Mouse (Mus musculus): ENCODE results near the gene Spryd7. TPM values are rescaled to one million over a fixed set of nuclear protein-coding genes. Genes with fewer than 3 reads are reported as not detected.
"Not testable (repeated sequence)": the region's sequence is repeated elsewhere in the genome, so short reads cannot be mapped to it uniquely, and the experiment has no call there.

Spryd7 gene
- polyA plus RNA-seq, 1 experiment from 2014 or later: 25.7 TPM

GRCm38 (mm10) chr14:61559856-61560255, 3.2 kb upstream of the Spryd7 start:
- H3K9me3 ChIP-seq (ENCODE audit: control insufficient read depth, low read length): 0 out of 2 replicates have a peak, but pooled peaks cover 4% of the 10 kb centered on the region
- H3K4me2 ChIP-seq (ENCODE audit: low read depth, low read length): no peak overlapping the region
- no peak overlapping the region for H3K27ac ChIP-seq (replicated peaks; ENCODE audit: low read depth, low read length)
- 64% methylated on average over 3 of the region's 3 CpGs for WGBS
- DNase-seq (ENCODE audit: low spot score) (peak; percentile 52), ATAC-seq (ENCODE audit: low read depth) (no peak)
- no peak overlapping the region for H3K4me3 ChIP-seq (ENCODE audit: low read depth, low read length)
- H3K27me3 ChIP-seq (replicated peaks; ENCODE audit: control insufficient read depth, insufficient read depth, low read length): no peaks in the 10 kb centered on the region
- no peaks in the 10 kb centered on the region for H3K4me1 ChIP-seq (ENCODE audit: control insufficient read depth, insufficient read depth, low read length)
- no peak overlapping the region for H3K9ac ChIP-seq (ENCODE audit: low read depth, low read length)
- no peaks in the 10 kb centered on the region for H3K36me3 ChIP-seq (ENCODE audit: control insufficient read depth, insufficient read depth, low read length)

GRCm38 (mm10) chr14:61558901-61559300, 2.2 kb upstream of the Spryd7 start:
- H3K9me3 ChIP-seq (ENCODE audit: control insufficient read depth, low read length): 0 out of 2 replicates have a peak, but pooled peaks cover 4% of the 10 kb centered on the region
- H3K27me3 ChIP-seq (replicated peaks; ENCODE audit: control insufficient read depth, insufficient read depth, low read length): no peaks in the 10 kb centered on the region
- no peak overlapping the region for H3K9ac ChIP-seq (ENCODE audit: low read depth, low read length)
- no peak overlapping the region for H3K4me3 ChIP-seq (ENCODE audit: low read depth, low read length)
- no peaks in the 10 kb centered on the region for H3K36me3 ChIP-seq (ENCODE audit: control insufficient read depth, insufficient read depth, low read length)
- H3K4me1 ChIP-seq (ENCODE audit: control insufficient read depth, insufficient read depth, low read length): no peaks in the 10 kb centered on the region
- WGBS: 83% methylated on average over 6 of the region's 6 CpGs
- H3K27ac ChIP-seq (replicated peaks; ENCODE audit: low read depth, low read length): no peak overlapping the region
- DNase-seq (ENCODE audit: low spot score): no peak
- H3K4me2 ChIP-seq (ENCODE audit: low read depth, low read length): no peak overlapping the region
- no peak for ATAC-seq (ENCODE audit: low read depth)

GRCm38 (mm10) chr14:61555931-61556288, 776 bp downstream of the Spryd7 start:
- WGBS: 3% methylated on average over 6 of the region's 6 CpGs

GRCm38 (mm10) chr14:61548614-61549013, 8.1 kb downstream of the Spryd7 start:
- no peak overlapping the region for H3K4me2 ChIP-seq (ENCODE audit: low read depth, low read length)
- H3K27me3 ChIP-seq (replicated peaks; ENCODE audit: control insufficient read depth, insufficient read depth, low read length): no peaks in the 10 kb centered on the region
- H3K4me3 ChIP-seq (ENCODE audit: low read depth, low read length): no peak overlapping the region
- no peak overlapping the region for H3K27ac ChIP-seq (replicated peaks; ENCODE audit: low read depth, low read length)
- ATAC-seq (ENCODE audit: low read depth) (no peak), DNase-seq (ENCODE audit: low spot score) (no peak)
- WGBS: 100% methylated on average over 1 of the region's 1 CpGs
- H3K36me3 ChIP-seq (ENCODE audit: control insufficient read depth, insufficient read depth, low read length): peaks cover 11% of the 10 kb centered on the region
- H3K4me1 ChIP-seq (ENCODE audit: control insufficient read depth, insufficient read depth, low read length): no peaks in the 10 kb centered on the region
- H3K9me3 ChIP-seq (ENCODE audit: control insufficient read depth, low read length): no peaks in the 10 kb centered on the region
- no peak overlapping the region for H3K9ac ChIP-seq (ENCODE audit: low read depth, low read length)

More at GRCm38 (mm10) chr14:61555931-61556288, 776 bp downstream of the Spryd7 start:
- ATAC-seq (ENCODE audit: low read depth) (no peak), DNase-seq (ENCODE audit: low spot score) (no peak)
- Histone ChIP-seq H3K4me2 (ENCODE audit: low read depth, low read length) (peak overlapping the region; percentile 92), H3K4me3 (ENCODE audit: low read depth, low read length) (peak overlapping the region; percentile 63), H3K9ac (ENCODE audit: low read depth, low read length) (peak overlapping the region; percentile 68), H3K9me3 (ENCODE audit: control insufficient read depth, low read length) (no peaks in the 10 kb centered on the region), H3K36me3 (ENCODE audit: control insufficient read depth, insufficient read depth, low read length) (no peaks in the 10 kb centered on the region), H3K27me3 (replicated peaks; ENCODE audit: control insufficient read depth, insufficient read depth, low read length) (no peaks in the 10 kb centered on the region), H3K4me1 (ENCODE audit: control insufficient read depth, insufficient read depth, low read length) (no peaks in the 10 kb centered on the region), H3K27ac (replicated peaks; ENCODE audit: low read depth, low read length) (peak overlapping the region; percentile 70)

- H3K4me2 ChIP-seq (ENCODE audit: low read depth, low read length); H3K27me3 ChIP-seq (replicated peaks; ENCODE audit: control insufficient read depth, insufficient read depth, low read length); H3K27ac ChIP-seq (replicated peaks; ENCODE audit: low read depth, low read length); H3K4me3 ChIP-seq (ENCODE audit: low read depth, low read length); H3K9ac ChIP-seq (ENCODE audit: low read depth, low read length); ATAC-seq (ENCODE audit: low read depth); H3K4me1 ChIP-seq (ENCODE audit: control insufficient read depth, insufficient read depth, low read length); H3K9me3 ChIP-seq (ENCODE audit: control insufficient read depth, low read length); DNase-seq (ENCODE audit: low spot score): not testable (repeated sequence)
- WGBS: 93% methylated on average over 8 of the region's 11 CpGs
- H3K36me3 ChIP-seq (ENCODE audit: control insufficient read depth, insufficient read depth, low read length): peaks cover 16% of the 10 kb centered on the region
Observed at GRCm38 (mm10) chr14:61537772-61538171, 18.9 kb downstream of the Spryd7 start.

- ATAC-seq (ENCODE audit: low read depth): no peak
- no peak overlapping the region for H3K4me2 ChIP-seq (ENCODE audit: low read depth, low read length)
- no peak overlapping the region for H3K27ac ChIP-seq (replicated peaks; ENCODE audit: low read depth, low read length)
- H3K9me3 ChIP-seq (ENCODE audit: control insufficient read depth, low read length): no peaks in the 10 kb centered on the region
- H3K4me1 ChIP-seq (ENCODE audit: control insufficient read depth, insufficient read depth, low read length): no peaks in the 10 kb centered on the region
- H3K9ac ChIP-seq (ENCODE audit: low read depth, low read length): no peak overlapping the region
- WGBS: 72% methylated on average over 5 of the region's 5 CpGs
- DNase-seq (ENCODE audit: low spot score): no peak
- H3K36me3 ChIP-seq (ENCODE audit: control insufficient read depth, insufficient read depth, low read length): peaks cover 20% of the 10 kb centered on the region
- no peaks in the 10 kb centered on the region for H3K27me3 ChIP-seq (replicated peaks; ENCODE audit: control insufficient read depth, insufficient read depth, low read length)
- H3K4me3 ChIP-seq (ENCODE audit: low read depth, low read length): no peak overlapping the region
Observed at GRCm38 (mm10) chr14:61536631-61537264, 19.9 kb downstream of the Spryd7 start.

- H3K9ac ChIP-seq (ENCODE audit: low read depth, low read length): no peak overlapping the region
Observed at GRCm38 (mm10) chr14:61535811-61536210, 20.9 kb downstream of the Spryd7 start.

GRCm38 (mm10) chr14:61530966-61531365, 25.7 kb downstream of the Spryd7 start:
- DNase-seq (ENCODE audit: low spot score) (no peak), ATAC-seq (ENCODE audit: low read depth) (no peak)
- Histone ChIP-seq H3K9me3 (ENCODE audit: control insufficient read depth, low read length) (no peaks in the 10 kb centered on the region), H3K4me1 (ENCODE audit: control insufficient read depth, insufficient read depth, low read length) (no peaks in the 10 kb centered on the region), H3K27me3 (replicated peaks; ENCODE audit: control insufficient read depth, insufficient read depth, low read length) (no peaks in the 10 kb centered on the region), H3K4me2 (ENCODE audit: low read depth, low read length) (no peak overlapping the region), H3K36me3 (ENCODE audit: control insufficient read depth, insufficient read depth, low read length) (peaks cover 16% of the 10 kb centered on the region), H3K9ac (ENCODE audit: low read depth, low read length) (no peak overlapping the region), H3K4me3 (ENCODE audit: low read depth, low read length) (no peak overlapping the region), H3K27ac (replicated peaks; ENCODE audit: low read depth, low read length) (no peak overlapping the region)

More at GRCm38 (mm10) chr14:61535811-61536210, 20.9 kb downstream of the Spryd7 start:
- DNase-seq (ENCODE audit: low spot score): no peak
- Histone ChIP-seq H3K4me1 (ENCODE audit: control insufficient read depth, insufficient read depth, low read length) (no peaks in the 10 kb centered on the region), H3K27ac (replicated peaks; ENCODE audit: low read depth, low read length) (no peak overlapping the region), H3K4me2 (ENCODE audit: low read depth, low read length) (no peak overlapping the region), H3K9me3 (ENCODE audit: control insufficient read depth, low read length) (no peaks in the 10 kb centered on the region), H3K4me3 (ENCODE audit: low read depth, low read length) (no peak overlapping the region), H3K27me3 (replicated peaks; ENCODE audit: control insufficient read depth, insufficient read depth, low read length) (no peaks in the 10 kb centered on the region), H3K36me3 (ENCODE audit: control insufficient read depth, insufficient read depth, low read length) (peaks cover 20% of the 10 kb centered on the region)
- ATAC-seq (ENCODE audit: low read depth): no peak
- 86% methylated on average over 3 of the region's 3 CpGs for WGBS

GRCm38 (mm10) chr14:61530396-61530795, 26.3 kb downstream of the Spryd7 start:
- DNase-seq (ENCODE audit: low spot score) (no peak), ATAC-seq (ENCODE audit: low read depth) (no peak)
- Histone ChIP-seq H3K4me1 (ENCODE audit: control insufficient read depth, insufficient read depth, low read length) (no peaks in the 10 kb centered on the region), H3K4me2 (ENCODE audit: low read depth, low read length) (no peak overlapping the region), H3K27me3 (replicated peaks; ENCODE audit: control insufficient read depth, insufficient read depth, low read length) (no peaks in the 10 kb centered on the region), H3K36me3 (ENCODE audit: control insufficient read depth, insufficient read depth, low read length) (peaks cover 10% of the 10 kb centered on the region), H3K27ac (replicated peaks; ENCODE audit: low read depth, low read length) (no peak overlapping the region), H3K9ac (ENCODE audit: low read depth, low read length) (no peak overlapping the region), H3K4me3 (ENCODE audit: low read depth, low read length) (no peak overlapping the region), H3K9me3 (ENCODE audit: control insufficient read depth, low read length) (no peaks in the 10 kb centered on the region)
- 88% methylated on average over 2 of the region's 2 CpGs for WGBS

Data from embryonic facial prominence, embryonic 14.5 days (tissue).